ENCODE assay signal across 16 mouse cellular contexts in the genomic region with DNA sequence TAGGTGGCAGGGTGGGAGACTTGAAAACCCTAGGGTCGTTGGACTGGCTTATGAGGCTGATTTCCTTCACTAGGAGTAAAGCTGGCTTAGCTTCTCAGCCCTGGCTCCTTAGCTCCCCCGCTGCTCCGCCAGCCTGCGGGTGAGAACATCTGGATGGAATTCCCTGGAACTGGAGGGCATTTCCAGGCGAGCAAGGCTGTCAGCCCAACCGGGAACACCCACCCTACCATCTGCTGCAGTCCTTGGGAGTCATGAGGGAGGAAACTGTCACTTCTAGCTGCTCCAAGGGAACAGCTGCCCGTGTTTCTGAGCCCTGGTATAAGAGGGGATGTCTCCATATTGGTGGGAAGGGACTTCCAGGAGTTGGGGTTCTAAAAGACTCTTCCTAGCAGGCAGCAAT. TPM values are rescaled to one million over a fixed set of nuclear protein-coding genes. Genes with fewer than 3 reads are reported as not detected.
DNase-seq lines count a peak whose midpoint lies in the region; ATAC-seq lines count a peak whose summit lies in the region.
"Had no signal": no experiment of that assay in that cellular context is flagged by ENCODE, and none has a peak within 500 bp of the region (broad histone marks: within the 10 kb centered on the region; RNA-seq: fewer than 3 reads in every experiment).

No protein-coding gene starts in this region.

- no peak for DNase-seq in forebrain, embryonic 10.5 days (ENCODE audit: extremely low spot score, low spot score)
- peak; percentile 48 for DNase-seq in NIH3T3 (ENCODE audit: low read depth)
- peak; percentile 70 to 76 for DNase-seq in frontal cortex, postnatal 36 days (ENCODE audit: low spot score in 2 of 2)
- DNase-seq in limb, embryonic 11.5 days (ENCODE audit: low spot score), result peak; percentile 64
- DNase-seq in spleen, adult 18-20 months, result no peak
- no peak for DNase-seq in lung, postnatal 14 days
- no peak for DNase-seq in urinary bladder, adult 2 months (ENCODE audit: low spot score)
- DNase-seq: adrenal gland, postnatal 10 days; cerebellum, adult 8-10 months; thymus, adult 18-20 months had no signal

- peaks cover 4% of the 10 kb centered on the region; the same call in 1 of the 2 replicates for H3K27me3 ChIP-seq in forebrain, embryonic 13.5 days
- peaks cover 6% of the 10 kb centered on the region; the same call in 1 of the 2 replicates for H3K27me3 ChIP-seq in forebrain, embryonic 10.5 days (ENCODE audit: poor library complexity, severe bottlenecking)
- H3K27me3 ChIP-seq in limb, embryonic 11.5 days (ENCODE audit: control insufficient read depth, insufficient read depth, low read length), result no peaks in the 10 kb centered on the region

- H3K4me3 ChIP-seq in forebrain, embryonic 13.5 days, result no peak overlapping the region
- no peak overlapping the region for H3K4me3 ChIP-seq in forebrain, embryonic 10.5 days
- H3K4me3 ChIP-seq in limb, embryonic 11.5 days (ENCODE audit: low read depth, low read length), result no peak overlapping the region
- H3K4me3 ChIP-seq: erythroblast, embryonic 14.5 days; intestine, embryonic 15.5 days had no signal

- ATAC-seq in forebrain, embryonic 13.5 days, result peak; percentile 55; the same call in 1 of the 2 replicates
- ATAC-seq in limb, embryonic 11.5 days (ENCODE audit: insufficient number of reproducible peaks, low FRiP score, low TSS enrichment, low read depth), result no peak
- ATAC-seq: intestine, embryonic 15.5 days had no signal

- H3K9ac ChIP-seq in forebrain, embryonic 13.5 days, result no peak overlapping the region
- no peak overlapping the region for H3K9ac ChIP-seq in limb, embryonic 11.5 days (ENCODE audit: low read length)
- H3K9ac ChIP-seq: intestine, embryonic 15.5 days had no signal

- peaks cover 22% of the 10 kb centered on the region for H3K4me1 ChIP-seq in forebrain, embryonic 13.5 days
- peaks cover 22% of the 10 kb centered on the region for H3K4me1 ChIP-seq in forebrain, embryonic 10.5 days
- H3K4me1 ChIP-seq in limb, embryonic 11.5 days (ENCODE audit: control insufficient read depth, insufficient read depth, low read length), result 0 out of 2 replicates have a peak, but pooled peaks cover 3% of the 10 kb centered on the region
- H3K4me1 ChIP-seq: intestine, embryonic 15.5 days had no signal

- 34% methylated on average over 7 of the region's 7 CpGs for WGBS in forebrain, embryonic 13.5 days
- 48% methylated on average over 7 of the region's 7 CpGs for WGBS in forebrain, embryonic 10.5 days
- WGBS in limb, embryonic 11.5 days, result 1% methylated on average over 7 of the region's 7 CpGs

- H3K4me2 ChIP-seq in forebrain, embryonic 13.5 days, result no peak overlapping the region
- H3K4me2 ChIP-seq in limb, embryonic 11.5 days (ENCODE audit: low read depth, severe bottlenecking), result no peak overlapping the region
- H3K4me2 ChIP-seq: intestine, embryonic 15.5 days had no signal

- no peaks in the 10 kb centered on the region for H3K36me3 ChIP-seq in forebrain, embryonic 13.5 days (ENCODE audit: poor library complexity, severe bottlenecking)
- H3K36me3 ChIP-seq in forebrain, embryonic 10.5 days (replicated peaks), result no peaks in the 10 kb centered on the region
- H3K36me3 ChIP-seq in limb, embryonic 11.5 days (ENCODE audit: control insufficient read depth, insufficient read depth, low read length), result no peaks in the 10 kb centered on the region
- H3K36me3 ChIP-seq: intestine, embryonic 15.5 days had no signal

- H3K9me3 ChIP-seq in forebrain, embryonic 13.5 days (replicated peaks), result no peaks in the 10 kb centered on the region
- no peaks in the 10 kb centered on the region for H3K9me3 ChIP-seq in forebrain, embryonic 10.5 days
- no peaks in the 10 kb centered on the region for H3K9me3 ChIP-seq in limb, embryonic 11.5 days (ENCODE audit: control insufficient read depth, low read length)
- H3K9me3 ChIP-seq: intestine, embryonic 15.5 days had no signal

- no peak overlapping the region for H3K27ac ChIP-seq in forebrain, embryonic 13.5 days
- no peak overlapping the region for H3K27ac ChIP-seq in forebrain, embryonic 10.5 days
- no peak overlapping the region for H3K27ac ChIP-seq in limb, embryonic 11.5 days (replicated peaks; ENCODE audit: low read depth, low read length)
- H3K27ac ChIP-seq: intestine, embryonic 15.5 days had no signal

RNA-seq across cellular contexts. Expression of gene Crhr1, which starts 33.1 kb away (rescaled TPM):
- polyA plus RNA-seq in forebrain, embryonic 13.5 days (2015; fragmentation: Nextera tagmentation; extraction: Ambion mirVana), result 1.2 and 1.9 TPM in 2 replicates
- polyA plus RNA-seq in forebrain, embryonic 10.5 days (2016; fragmentation: Nextera tagmentation; extraction: Ambion mirVana), result 0.06 and 0.22 TPM in 2 replicates
- polyA plus RNA-seq in limb, embryonic 11.5 days (2014; fragmentation: Nextera tagmentation; extraction: Ambion mirVana), result 0.37 and 0.74 TPM in 2 replicates
- polyA plus RNA-seq in urinary bladder, adult 2 months (2012; rRNA removed), result 0.04 and 0.08 TPM in 2 replicates
- polyA plus RNA-seq: erythroblast, embryonic 14.5 days; heart, embryonic 14.5 days; large intestine, adult 2 months; liver, embryonic 16.5 days had no signal

Comparison
In these comparisons a context has a peak if more than half of its experiments do, and no peak if none do; other contexts are left out.
1. DNase-seq: peak in NIH3T3 (single experiment), frontal cortex, postnatal 36 days (2 of 2) and limb, embryonic 11.5 days (single experiment); none in forebrain, embryonic 10.5 days (single experiment), spleen, adult 18-20 months (0 of 2), lung, postnatal 14 days (single experiment) and urinary bladder, adult 2 months (single experiment).